Mouse (Mus musculus) embryonic facial prominence, embryonic 14.5 days (tissue): ENCODE measurements around the gene Cntnap2. TPM values are rescaled to one million over a fixed set of nuclear protein-coding genes. Genes with fewer than 3 reads are reported as not detected.

ENCODE experiments used
- ATAC-seq: fragments of 200-750 bp; cut with Nextera tagmentation; 2 replicates; pipeline ENCODE4 v1.8.0; 2017; ENCODE audit warnings: low read depth, moderate number of reproducible peaks, moderate TSS enrichment
- DNase-seq: peaks from one replicate; pipeline ENCODE4 v3.0.0-alpha.2; 2015; ENCODE audit warnings: low spot score
- H3K27ac ChIP-seq: fragments of 300-500 bp; sonication (generic); replicated peaks from 2 replicates; pipeline ENCODE4 v1.5.1; 2014; ENCODE audit warnings: low read depth, mild to moderate bottlenecking, low read length, moderate library complexity
- H3K27me3 ChIP-seq: fragments of 300-500 bp; sonication (generic); replicated peaks from 2 replicates; pipeline ENCODE4 v1.6.1; 2014; ENCODE audit warnings: low read length; ENCODE audit not compliant: control insufficient read depth, insufficient read depth
- H3K36me3 ChIP-seq: fragments of 300-500 bp; sonication (generic); 2 replicates; pipeline ENCODE4 v1.6.1; 2014; ENCODE audit warnings: low read length, mixed read lengths; ENCODE audit not compliant: control insufficient read depth, insufficient read depth
- H3K4me1 ChIP-seq: fragments of 300-500 bp; sonication (generic); 2 replicates; pipeline ENCODE4 v1.6.1; 2014; ENCODE audit warnings: antibody characterized with exemption, low read length; ENCODE audit not compliant: control insufficient read depth, insufficient read depth
- H3K4me2 ChIP-seq: fragments of 300-500 bp; sonication (generic); 2 replicates; pipeline ENCODE4 v1.6.1; 2014; ENCODE audit warnings: low read depth, mild to moderate bottlenecking, low read length, moderate library complexity, mixed read lengths
- H3K4me3 ChIP-seq: fragments of 300-500 bp; sonication (generic); 2 replicates; pipeline ENCODE4 v1.5.1; 2014; ENCODE audit warnings: low read depth, mild to moderate bottlenecking, low read length
- H3K9ac ChIP-seq: fragments of 300-500 bp; sonication (generic); 2 replicates; pipeline ENCODE4 v1.6.1; 2014; ENCODE audit warnings: low read depth, mild to moderate bottlenecking, low read length, moderate library complexity, mixed read lengths
- H3K9me3 ChIP-seq: fragments of 300-500 bp; sonication (generic); 2 replicates; pipeline ENCODE4 v1.6.1; 2016; ENCODE audit warnings: low read length; ENCODE audit not compliant: control insufficient read depth
- WGBS: fragments of 180-500 bp; shearing (Covaris S2); extraction: QIAGEN DNeasy Blood & Tissue Kit; methylation state at CpG from one replicate; pipeline ENCODE4 v1.1.7; 2014; 5-methylcytosine and 5-hydroxymethylcytosine counted together
- polyA plus RNA-seq: library from polyadenylated mRNA; unstranded; fragments of >200 nt; fragmentation: Nextera tagmentation; extraction: Ambion mirVana; gene quantifications from 2 replicates; pipeline ENCODE4 v1.2.1, GENCODE M21; 2014

Cntnap2 gene
- polyA plus RNA-seq, 1 experiment from 2014 or later, result 2.3 TPM

DNA sequence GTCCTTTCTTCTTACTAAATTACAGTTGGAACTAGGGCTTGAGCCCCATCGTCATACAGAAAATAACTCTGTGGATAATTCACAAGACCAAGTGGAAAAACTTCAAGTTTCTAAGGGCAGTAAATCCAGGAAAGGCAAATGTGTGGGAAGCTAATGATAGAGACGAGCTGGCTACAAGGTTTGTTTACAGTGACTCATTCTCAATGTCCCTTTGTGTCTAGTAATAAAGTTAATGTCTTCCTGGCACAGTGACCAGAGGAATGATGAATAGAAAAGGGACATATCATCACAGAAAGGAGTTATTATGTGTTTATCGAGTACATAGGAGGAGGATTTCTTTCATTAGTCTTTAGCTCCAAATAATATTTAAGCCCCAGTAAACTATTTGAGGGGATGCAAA is 828.7 kb downstream of the Cntnap2 start:
- no peak overlapping the region for H3K9ac ChIP-seq
- ATAC-seq, result no peak
- no peaks in the 10 kb centered on the region for H3K9me3 ChIP-seq
- WGBS, result 71% methylated on average over 3 of the region's 3 CpGs
- no peak for DNase-seq
- H3K4me2 ChIP-seq, result no peak overlapping the region
- H3K36me3 ChIP-seq, result no peaks in the 10 kb centered on the region
- H3K4me3 ChIP-seq, result no peak overlapping the region
- no peak overlapping the region for H3K27ac ChIP-seq
- no peaks in the 10 kb centered on the region for H3K4me1 ChIP-seq
- no peaks in the 10 kb centered on the region for H3K27me3 ChIP-seq

- Histone ChIP-seq H3K4me3 (no peak overlapping the region), H3K9me3 (no peaks in the 10 kb centered on the region; the same call in 1 of the 2 replicates), H3K9ac (no peak overlapping the region), H3K27me3 (no peaks in the 10 kb centered on the region), H3K36me3 (no peaks in the 10 kb centered on the region), H3K27ac (no peak overlapping the region), H3K4me2 (no peak overlapping the region), H3K4me1 (no peaks in the 10 kb centered on the region)
- ATAC-seq (no peak), DNase-seq (no peak)
- WGBS, result 63% methylated on average over 3 of the region's 3 CpGs
Measured at GRCm38 (mm10) chr6:45938263-45938662, 879.1 kb downstream of the Cntnap2 start.

- ATAC-seq, result no peak
- Histone ChIP-seq H3K4me2 (no peak overlapping the region), H3K9ac (no peak overlapping the region), H3K4me3 (no peak overlapping the region), H3K36me3 (no peaks in the 10 kb centered on the region), H3K9me3 (no peaks in the 10 kb centered on the region; the same call in 1 of the 2 replicates), H3K27me3 (no peaks in the 10 kb centered on the region), H3K27ac (no peak overlapping the region), H3K4me1 (no peaks in the 10 kb centered on the region)
- peak; percentile 19 for DNase-seq
- 3% methylated on average over 1 of the region's 1 CpGs for WGBS
Measured at GRCm38 (mm10) chr6:45938775-45939174, 879.6 kb downstream of the Cntnap2 start.

DNA sequence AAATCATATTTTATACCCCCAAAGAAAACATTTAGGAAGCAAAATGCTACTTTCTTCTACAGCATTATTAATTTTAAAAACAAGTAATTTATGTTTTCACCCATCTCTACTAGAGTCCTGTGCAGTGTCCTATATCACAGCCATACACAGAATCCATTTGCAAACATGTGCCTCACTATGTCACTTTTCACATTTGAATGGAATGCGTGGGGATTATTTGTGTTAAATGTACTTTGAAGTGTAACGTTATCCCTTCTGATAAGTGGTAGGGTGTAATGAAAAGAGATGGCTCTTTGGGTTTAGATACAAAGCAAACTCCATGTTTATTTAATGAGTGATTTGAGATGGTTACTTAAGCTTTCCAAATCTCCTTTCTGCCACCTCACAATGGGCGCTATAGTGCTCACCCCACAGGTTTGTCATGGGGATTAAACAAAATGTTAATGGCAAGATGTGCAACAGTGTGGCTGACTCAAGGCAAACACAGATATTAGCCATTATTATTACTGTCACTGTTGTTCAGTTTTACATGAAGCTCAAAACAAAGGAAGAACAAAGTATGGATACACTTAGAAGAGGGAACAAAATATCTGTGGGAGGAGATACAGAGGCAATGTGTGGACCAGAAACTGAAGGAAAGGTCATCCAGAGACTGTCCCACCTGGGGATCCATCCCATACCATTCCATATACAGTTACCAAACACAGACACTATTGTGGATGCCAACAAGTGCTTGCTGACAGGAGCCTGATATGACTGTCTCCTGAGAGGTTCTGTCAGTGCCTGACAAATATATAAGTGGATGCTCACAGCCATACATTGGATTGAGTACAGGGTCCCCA is 886.2 kb downstream of the Cntnap2 start:
- WGBS, result 65% methylated on average over 3 of the region's 3 CpGs
- Histone ChIP-seq H3K9ac (no peak overlapping the region), H3K27me3 (no peaks in the 10 kb centered on the region), H3K4me3 (no peak overlapping the region), H3K4me1 (no peaks in the 10 kb centered on the region), H3K4me2 (no peak overlapping the region), H3K27ac (no peak overlapping the region), H3K36me3 (no peaks in the 10 kb centered on the region), H3K9me3 (no peaks in the 10 kb centered on the region)
- DNase-seq (no peak), ATAC-seq (no peak)

GRCm38 (mm10) chr6:45954773-45955172 is 895.6 kb downstream of the Cntnap2 start:
- no peaks in the 10 kb centered on the region for H3K36me3 ChIP-seq
- H3K27ac ChIP-seq, result no peak overlapping the region
- no peaks in the 10 kb centered on the region for H3K27me3 ChIP-seq
- H3K4me3 ChIP-seq, result no peak overlapping the region
- H3K9ac ChIP-seq, result no peak overlapping the region
- no peaks in the 10 kb centered on the region for H3K4me1 ChIP-seq
- no peak overlapping the region for H3K4me2 ChIP-seq
- DNase-seq (no peak), ATAC-seq (no peak)
- H3K9me3 ChIP-seq, result no peaks in the 10 kb centered on the region

GRCm38 (mm10) chr6:45964494-45964893 is 905.3 kb downstream of the Cntnap2 start:
- ATAC-seq (no peak), DNase-seq (no peak)
- no peaks in the 10 kb centered on the region for H3K36me3 ChIP-seq
- no peak overlapping the region for H3K9ac ChIP-seq
- no peaks in the 10 kb centered on the region for H3K27me3 ChIP-seq
- no peak overlapping the region for H3K4me2 ChIP-seq
- H3K27ac ChIP-seq, result no peak overlapping the region
- H3K9me3 ChIP-seq, result no peaks in the 10 kb centered on the region
- no peaks in the 10 kb centered on the region for H3K4me1 ChIP-seq
- WGBS, result 53% methylated on average over 1 of the region's 1 CpGs
- no peak overlapping the region for H3K4me3 ChIP-seq

- Histone ChIP-seq H3K4me1 (no peaks in the 10 kb centered on the region), H3K27ac (no peak overlapping the region), H3K4me3 (no peak overlapping the region), H3K9me3 (no peaks in the 10 kb centered on the region), H3K9ac (no peak overlapping the region), H3K36me3 (no peaks in the 10 kb centered on the region), H3K4me2 (no peak overlapping the region), H3K27me3 (no peaks in the 10 kb centered on the region)
- ATAC-seq (peak; percentile 85; the same call in 1 of the 2 replicates), DNase-seq (peak; percentile 60)
- WGBS, result 30% methylated on average over 6 of the region's 6 CpGs
Measured at GRCm38 (mm10) chr6:45974471-45975154, 915.5 kb downstream of the Cntnap2 start.

- no peak for DNase-seq
- H3K4me1 ChIP-seq, result no peaks in the 10 kb centered on the region
- H3K9me3 ChIP-seq, result no peaks in the 10 kb centered on the region
- H3K27ac ChIP-seq, result no peak overlapping the region
- no peak for ATAC-seq
- H3K4me2 ChIP-seq, result no peak overlapping the region
- 95% methylated on average over 2 of the region's 2 CpGs for WGBS
- H3K4me3 ChIP-seq, result no peak overlapping the region
- no peaks in the 10 kb centered on the region for H3K36me3 ChIP-seq
- H3K27me3 ChIP-seq, result no peaks in the 10 kb centered on the region
- no peak overlapping the region for H3K9ac ChIP-seq
Measured at GRCm38 (mm10) chr6:45979171-45979570, 920.0 kb downstream of the Cntnap2 start.
